Mouse (Mus musculus): ENCODE data around the gene Fga.

Fga gene

GRCm38 (mm10) chr3:83025475-83026301, at the start of gene Fga:
Gene Fga, plus strand, starts transcription at chr3:83026076.
- DNase-seq (ENCODE audit: low spot score), result no peak

GRCm38 (mm10) chr3:82980818-82981217, 45.1 kb upstream of the Fga start:
- no peak for DNase-seq (ENCODE audit: low spot score)

DNA sequence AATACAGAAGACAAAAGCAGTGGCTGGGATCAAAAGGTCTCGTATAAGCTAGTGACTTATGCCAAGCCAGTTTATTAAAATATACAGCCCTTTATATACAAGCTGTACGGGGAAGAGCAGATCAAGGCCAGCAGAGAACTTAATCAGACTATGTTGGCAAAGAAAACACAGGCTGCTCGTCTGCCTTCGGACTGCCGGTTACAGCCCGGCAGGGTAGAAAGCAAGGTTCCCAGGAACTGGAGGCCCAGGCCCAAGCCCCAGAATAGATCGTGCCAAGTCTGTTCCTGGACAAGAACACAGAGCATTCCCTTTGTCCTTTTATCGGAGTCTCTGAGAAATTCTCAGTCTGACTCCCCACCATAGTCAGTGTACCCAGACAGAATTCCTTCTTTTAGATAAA, 44.0 kb upstream of the Fga start:
- DNase-seq (ENCODE audit: low spot score), result no peak

DNA sequence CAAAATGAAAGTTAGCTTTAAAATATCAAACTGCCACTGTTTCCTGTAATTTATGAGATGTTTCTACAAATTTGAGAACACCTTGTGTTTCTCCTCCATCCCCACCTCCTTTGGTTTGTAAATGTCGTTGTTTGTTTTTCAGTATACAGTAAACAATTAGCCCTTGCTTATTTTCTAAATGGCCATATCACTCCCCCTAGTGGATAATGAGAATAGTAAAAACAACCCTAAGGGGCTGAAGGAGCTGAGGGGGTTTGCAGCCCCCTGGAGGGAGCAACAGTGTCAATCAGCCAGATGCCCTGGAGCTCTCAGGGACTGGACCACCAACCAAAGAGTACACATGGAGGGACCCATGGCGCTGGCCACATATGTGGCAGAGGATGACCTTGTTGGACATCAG, 41.0 kb upstream of the Fga start:
- DNase-seq (ENCODE audit: low spot score), result no peak

DNA sequence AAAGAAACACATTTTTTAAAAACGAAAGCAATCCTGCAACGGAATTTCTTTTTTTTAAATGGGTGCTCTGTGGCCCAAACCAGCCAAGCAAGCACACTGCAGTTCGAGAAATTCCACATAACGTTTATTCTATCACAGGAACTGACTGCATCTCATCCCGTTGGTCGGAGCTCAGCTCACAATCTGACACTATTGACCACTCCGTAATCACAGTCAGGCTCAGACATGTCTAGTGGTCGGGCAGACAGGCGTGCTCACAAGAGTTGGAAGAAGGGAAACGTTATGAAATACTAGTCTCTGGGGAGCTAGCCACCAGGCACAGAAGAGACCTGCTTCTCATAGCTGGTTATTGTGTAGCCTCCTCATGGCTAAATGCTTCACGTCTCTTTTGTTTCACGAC, 33.9 kb upstream of the Fga start:
- DNase-seq (ENCODE audit: low spot score), result no peak

DNA sequence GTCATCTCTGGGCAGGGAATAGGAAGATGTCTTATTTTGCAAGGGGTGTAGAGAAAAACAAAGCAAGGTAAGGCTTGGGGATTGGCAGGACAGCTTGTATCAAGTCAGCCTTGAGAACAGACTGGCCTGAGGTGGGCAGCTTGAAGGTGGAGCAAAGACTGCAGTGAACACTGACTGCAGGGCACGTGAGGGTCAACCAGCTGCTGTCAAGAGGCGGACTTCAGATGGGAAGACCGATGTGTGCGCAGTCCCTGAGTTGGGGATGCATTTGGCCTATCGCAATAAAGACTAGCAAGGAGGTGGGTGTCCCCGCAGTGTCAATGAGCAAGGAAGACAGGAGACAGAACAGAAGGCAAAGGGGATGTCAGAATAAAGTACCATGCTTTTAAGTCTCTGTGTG, 32.9 kb upstream of the Fga start:
- no peak for DNase-seq (ENCODE audit: low spot score)

- DNase-seq (ENCODE audit: low spot score), result no peak
Observed at GRCm38 (mm10) chr3:82995368-82995767, 30.5 kb upstream of the Fga start.

DNA sequence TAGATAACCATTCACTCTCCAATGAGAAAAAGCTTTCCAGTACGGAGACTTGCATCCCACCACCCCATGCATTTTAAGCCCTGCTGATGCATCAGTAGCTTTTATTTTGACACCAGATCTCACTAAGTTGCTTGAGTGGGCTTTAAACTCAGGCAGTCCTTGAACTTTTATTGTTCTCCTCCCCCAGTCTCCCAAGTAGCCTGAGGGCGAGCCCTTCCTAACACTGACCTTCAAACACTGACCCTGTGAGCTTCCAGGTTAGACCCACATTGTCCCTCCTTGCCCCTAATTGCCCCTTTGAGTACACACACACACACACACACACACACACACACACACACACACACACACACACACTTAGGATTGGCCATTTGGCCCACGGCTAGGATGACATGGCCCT, 29.2 kb upstream of the Fga start:
- DNase-seq (ENCODE audit: low spot score), result no peak

DNA sequence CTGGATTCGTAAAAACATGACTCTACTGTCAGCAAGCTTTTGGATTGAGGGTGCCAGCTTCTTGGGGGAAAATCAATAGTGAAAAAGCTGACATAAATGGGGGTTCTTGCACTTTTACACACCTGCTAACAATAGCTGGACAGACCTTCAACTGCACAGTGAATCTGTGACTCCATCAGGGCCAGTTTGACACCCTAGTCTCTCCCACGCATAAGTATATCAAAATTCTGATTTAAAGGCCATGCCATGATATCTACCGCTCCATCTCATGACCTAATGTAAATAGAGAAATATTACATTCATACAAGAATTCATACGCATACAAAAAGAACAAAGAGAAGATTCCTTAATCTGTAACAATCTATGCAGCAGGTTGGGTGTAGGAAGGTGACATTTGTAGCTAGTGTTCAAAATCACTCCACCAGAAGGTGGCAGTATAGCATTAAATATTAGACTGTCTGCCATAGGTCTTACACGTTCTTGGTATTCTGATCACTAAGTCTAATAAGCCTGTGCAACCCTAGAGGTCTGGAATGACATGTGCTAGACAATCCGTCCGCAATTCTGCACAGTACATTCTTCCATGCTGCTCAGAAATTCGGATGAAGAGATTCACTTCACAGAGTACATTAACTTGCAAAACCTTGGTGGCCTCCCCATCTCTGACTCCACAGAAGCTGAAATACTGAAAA, 27.0 kb upstream of the Fga start:
- DNase-seq (ENCODE audit: low spot score), result no peak

DNA sequence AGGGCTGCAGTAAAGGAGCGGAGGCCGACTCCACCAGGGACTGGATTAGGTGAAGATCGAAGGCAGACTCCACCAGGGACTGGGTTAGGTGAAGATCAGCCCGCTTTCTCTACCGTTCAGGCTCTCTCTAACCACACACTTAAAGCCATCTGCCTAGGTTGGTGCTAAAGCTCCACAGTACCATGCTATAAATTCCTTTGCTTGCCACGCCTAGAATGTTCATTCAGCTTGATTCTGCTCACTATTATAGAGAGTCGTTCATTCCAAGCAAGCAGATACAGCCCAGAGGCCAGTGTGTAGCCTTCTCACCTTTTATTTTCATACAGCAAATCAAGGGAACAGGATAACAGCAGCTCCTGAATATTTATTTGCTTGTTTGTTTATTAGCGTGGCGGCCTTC, 25.9 kb upstream of the Fga start:
- DNase-seq (ENCODE audit: low spot score), result no peak

DNA sequence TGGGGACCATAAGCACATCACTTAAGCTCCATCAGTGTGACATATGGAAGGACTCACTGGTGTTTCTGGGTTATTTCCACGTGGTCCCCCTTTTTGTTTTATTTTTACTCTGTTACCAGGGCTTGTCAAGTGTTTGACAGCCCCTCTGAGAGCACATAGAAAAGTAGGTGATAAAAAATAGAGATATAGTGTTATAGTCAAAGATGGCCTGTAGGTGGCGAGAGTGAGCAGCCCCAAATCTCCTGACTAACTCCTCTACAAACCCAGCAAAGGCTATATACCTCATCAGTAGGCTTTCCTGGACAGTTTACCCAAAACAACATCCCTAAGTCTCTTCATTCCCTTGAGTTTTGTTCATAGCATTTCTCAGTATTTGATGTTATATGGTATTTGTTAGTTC, 23.7 kb upstream of the Fga start:
- no peak for DNase-seq (ENCODE audit: low spot score)

- DNase-seq (ENCODE audit: low spot score), result no peak
Observed at GRCm38 (mm10) chr3:83003068-83003467, 22.8 kb upstream of the Fga start.

GRCm38 (mm10) chr3:83004801-83005200, 21.1 kb upstream of the Fga start:
- no peak for DNase-seq (ENCODE audit: low spot score)

DNA sequence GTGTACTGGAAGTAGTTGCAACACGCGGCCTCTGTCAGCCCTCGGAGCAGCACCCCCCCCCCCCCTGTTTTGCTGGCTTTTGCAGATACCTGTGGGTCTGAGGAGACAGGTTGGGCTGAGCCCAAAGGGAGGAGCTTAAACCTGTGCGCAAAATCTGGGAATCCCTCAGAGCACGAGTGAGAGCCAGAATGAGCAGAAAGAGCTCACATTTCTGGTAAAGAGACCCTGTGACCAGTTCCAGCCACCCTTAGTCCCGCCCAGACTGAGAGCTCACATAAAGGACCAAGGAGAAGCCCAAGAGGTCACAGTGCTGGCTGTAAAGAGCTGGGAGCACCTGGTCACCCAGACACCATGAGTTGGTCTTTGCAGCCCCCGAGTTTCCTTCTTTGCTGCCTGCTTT, 18.3 kb upstream of the Fga start, which contains the start of gene Fgg:
TSS of gene Fgg (plus strand) at position 168 of the 400 bp plus-strand sequence.
- no peak for DNase-seq (ENCODE audit: low spot score)

- no peak for DNase-seq (ENCODE audit: low spot score)
Observed at GRCm38 (mm10) chr3:83010291-83010690, 15.6 kb upstream of the Fga start.

- no peak for DNase-seq (ENCODE audit: low spot score)
Observed at GRCm38 (mm10) chr3:83011136-83011535, 14.7 kb upstream of the Fga start.

- DNase-seq (ENCODE audit: low spot score), result no peak
Observed at GRCm38 (mm10) chr3:83011565-83011964, 14.3 kb upstream of the Fga start.

DNA sequence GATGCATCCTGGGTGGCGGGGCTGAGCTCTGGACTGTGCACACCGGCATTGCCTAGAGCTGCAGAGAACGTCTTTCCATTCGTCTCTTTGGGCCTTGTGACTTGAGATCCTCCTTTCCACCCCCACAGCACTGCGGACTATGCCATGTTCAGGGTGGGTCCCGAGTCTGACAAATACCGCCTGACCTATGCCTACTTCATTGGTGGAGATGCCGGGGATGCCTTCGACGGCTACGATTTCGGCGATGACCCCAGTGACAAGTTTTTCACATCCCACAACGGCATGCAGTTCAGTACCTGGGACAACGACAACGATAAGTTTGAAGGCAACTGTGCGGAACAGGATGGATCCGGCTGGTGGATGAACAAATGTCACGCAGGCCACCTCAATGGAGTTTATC, 13.2 kb upstream of the Fga start:
- DNase-seq (ENCODE audit: low spot score), result no peak

- no peak for DNase-seq (ENCODE audit: low spot score)
Observed at GRCm38 (mm10) chr3:83013951-83014350, 11.9 kb upstream of the Fga start.

DNA sequence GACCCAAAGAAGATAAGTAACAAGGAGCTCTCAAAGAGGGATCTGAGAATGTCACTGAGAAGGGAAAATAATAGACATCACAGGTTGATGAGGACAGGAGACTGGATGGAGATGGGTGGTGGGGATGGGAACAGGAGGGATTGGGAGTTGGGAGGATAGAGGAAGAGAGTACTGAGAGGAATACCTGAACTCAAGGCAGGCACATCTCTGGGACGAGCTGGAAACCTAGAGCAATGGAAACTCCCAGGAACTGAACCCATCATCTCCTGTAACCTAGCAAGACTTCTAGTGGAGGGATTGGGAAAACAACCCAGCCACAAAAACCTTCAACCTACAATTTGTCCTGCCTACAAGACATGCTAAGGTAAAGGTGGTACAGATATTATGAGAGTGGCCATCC, 9.6 kb upstream of the Fga start:
- no peak for DNase-seq (ENCODE audit: low spot score)

DNA sequence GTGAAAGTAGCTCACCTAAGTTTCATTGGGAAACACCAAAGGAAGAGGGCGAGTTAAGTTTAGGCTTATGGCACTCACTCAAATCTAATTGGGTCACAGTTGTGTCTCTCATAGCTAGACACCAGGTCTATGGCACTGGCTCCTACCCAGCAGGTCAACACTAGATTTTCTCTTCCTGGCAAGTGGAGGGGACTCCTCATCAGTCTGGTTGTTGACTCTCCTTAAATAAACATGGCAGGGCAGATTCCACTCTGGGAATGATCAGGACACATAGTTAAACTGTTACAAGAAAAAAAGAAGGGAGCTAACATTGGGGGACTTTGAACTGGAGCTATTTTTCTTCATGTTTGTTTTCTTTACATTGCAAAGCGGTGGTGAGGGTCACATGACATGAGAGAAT, 5.5 kb upstream of the Fga start:
- no peak for DNase-seq (ENCODE audit: low spot score)

DNA sequence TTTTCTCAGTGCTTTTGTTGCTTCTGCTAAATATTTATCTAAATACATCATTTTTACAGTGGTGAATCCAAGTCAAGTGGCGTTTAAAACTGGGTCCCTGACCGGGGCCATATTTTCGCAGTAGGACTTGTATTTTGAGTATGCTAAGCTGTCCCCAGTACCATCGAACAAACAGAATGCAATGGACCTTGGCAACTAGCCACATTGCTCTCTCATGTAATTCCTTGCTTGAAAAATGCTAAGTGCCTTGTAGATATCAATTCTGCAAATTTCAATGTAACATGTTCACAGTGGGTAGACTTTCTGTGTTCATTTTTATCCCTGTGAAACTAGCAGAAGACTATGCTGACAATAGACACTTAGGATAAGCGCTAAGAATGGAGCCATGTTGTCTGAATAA, 4.7 kb upstream of the Fga start:
- DNase-seq (ENCODE audit: low spot score), result no peak

DNA sequence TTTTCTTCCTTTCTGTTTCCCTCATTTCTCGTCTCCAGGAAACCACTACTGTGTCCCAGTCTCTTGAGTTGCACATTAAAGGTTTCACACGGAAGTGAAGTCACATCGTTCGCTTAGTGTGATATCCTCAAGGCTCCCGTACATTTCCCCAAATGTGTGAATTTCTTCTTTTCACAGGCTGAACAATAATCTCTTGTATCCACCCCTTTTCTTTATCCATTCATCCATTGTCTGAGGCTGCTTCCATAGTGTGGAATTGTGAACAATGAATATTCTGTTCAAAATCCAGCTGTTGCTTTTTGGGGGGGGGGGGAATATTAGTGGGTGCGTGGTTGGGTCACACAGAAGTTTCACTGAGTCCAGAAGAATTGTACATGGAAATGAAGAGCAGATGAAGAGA, 840 bp upstream of the Fga start:
- no peak for DNase-seq (ENCODE audit: low spot score)

All from spleen, adult 12 weeks (tissue).